Mouse (Mus musculus) hindbrain, embryonic 14.5 days (tissue): ENCODE data around the gene Elp6. TPM values are rescaled to one million over a fixed set of nuclear protein-coding genes. Genes with fewer than 3 reads are reported as not detected.
A peak's percentile ranks its signal among the peaks of the same experiment; 100 is the strongest.

ENCODE experiments used
- ATAC-seq: fragments of 200-750 bp; cut with Nextera tagmentation; 2 replicates; pipeline ENCODE4 v1.8.0; 2017; ENCODE audit warnings: moderate number of reproducible peaks, mild to moderate bottlenecking, moderate TSS enrichment, moderate library complexity; ENCODE audit not compliant: low FRiP score
- DNase-seq: peaks from one replicate; pipeline ENCODE4 v3.0.0-alpha.2; 2015; ENCODE audit warnings: low spot score
- H3K27ac ChIP-seq: fragments of 300-500 bp; sonication (generic); 2 replicates; pipeline ENCODE4 v1.5.1; 2014; ENCODE audit warnings: mild to moderate bottlenecking, moderate library complexity
- H3K27me3 ChIP-seq: fragments of 300-500 bp; sonication (generic); 2 replicates; pipeline ENCODE4 v1.6.1; 2014; ENCODE audit warnings: mild to moderate bottlenecking, low read length, mixed read lengths; ENCODE audit not compliant: control insufficient read depth, insufficient read depth
- H3K36me3 ChIP-seq: fragments of 300-500 bp; sonication (generic); replicated peaks from 2 replicates; pipeline ENCODE4 v1.6.1; 2014; ENCODE audit not compliant: control insufficient read depth, insufficient read depth
- H3K4me1 ChIP-seq: fragments of 300-500 bp; sonication (generic); replicated peaks from 2 replicates; pipeline ENCODE4 v1.6.1; 2014; ENCODE audit warnings: antibody characterized with exemption, low read length, mixed read lengths; ENCODE audit not compliant: control insufficient read depth, insufficient read depth
- H3K4me2 ChIP-seq: fragments of 300-500 bp; sonication (generic); replicated peaks from 2 replicates; pipeline ENCODE4 v1.6.1; 2014; ENCODE audit warnings: mild to moderate bottlenecking, moderate library complexity
- H3K4me3 ChIP-seq: fragments of 300-500 bp; sonication (generic); replicated peaks from 2 replicates; pipeline ENCODE4 v1.5.1; 2014; ENCODE audit warnings: mild to moderate bottlenecking, low read length
- H3K9ac ChIP-seq: fragments of 300-500 bp; sonication (generic); 2 replicates; pipeline ENCODE4 v1.6.1; 2014
- H3K9me3 ChIP-seq: fragments of 300-500 bp; sonication (generic); 2 replicates; pipeline ENCODE4 v1.6.1; 2016; ENCODE audit warnings: low read length; ENCODE audit not compliant: control insufficient read depth
- WGBS: fragments of 180-500 bp; shearing (Covaris S2); extraction: QIAGEN DNeasy Blood & Tissue Kit; methylation state at CpG from one replicate; pipeline ENCODE4 v1.1.7; 2014; 5-methylcytosine and 5-hydroxymethylcytosine counted together
- polyA plus RNA-seq: library from polyadenylated mRNA; unstranded; fragments of >200 nt; fragmentation: Nextera tagmentation; extraction: Ambion mirVana; gene quantifications from 2 replicates; pipeline ENCODE4 v1.2.1, GENCODE M21; 2014

Gene Elp6
- polyA plus RNA-seq, 1 experiment from 2014 or later: 35.9 TPM

GRCm38 (mm10) chr9:110275882-110276281 is 29.1 kb upstream of the Elp6 start:
- Histone ChIP-seq H3K4me2 (no peak overlapping the region), H3K9ac (no peak overlapping the region), H3K36me3 (no peaks in the 10 kb centered on the region), H3K4me3 (no peak overlapping the region), H3K4me1 (no peaks in the 10 kb centered on the region), H3K9me3 (no peaks in the 10 kb centered on the region), H3K27ac (no peak overlapping the region), H3K27me3 (no peaks in the 10 kb centered on the region)
- DNase-seq (no peak), ATAC-seq (no peak)
- WGBS: 76% methylated on average over 5 of the region's 5 CpGs

GRCm38 (mm10) chr9:110277431-110277881 is 27.5 kb upstream of the Elp6 start:
- Histone ChIP-seq H3K4me2 (no peak overlapping the region), H3K4me3 (no peak overlapping the region), H3K27me3 (no peaks in the 10 kb centered on the region), H3K27ac (no peak overlapping the region), H3K9ac (no peak overlapping the region), H3K36me3 (no peaks in the 10 kb centered on the region), H3K9me3 (no peaks in the 10 kb centered on the region), H3K4me1 (no peaks in the 10 kb centered on the region)
- 58% methylated on average over 8 of the region's 8 CpGs for WGBS
- ATAC-seq (no peak), DNase-seq (no peak)

GRCm38 (mm10) chr9:110284075-110284697 is 20.8 kb upstream of the Elp6 start:
- no peak for DNase-seq
- Histone ChIP-seq H3K4me3 (no peak overlapping the region), H3K27ac (no peak overlapping the region), H3K27me3 (no peaks in the 10 kb centered on the region), H3K4me1 (no peaks in the 10 kb centered on the region), H3K4me2 (no peak overlapping the region), H3K9ac (no peak overlapping the region), H3K36me3 (no peaks in the 10 kb centered on the region), H3K9me3 (no peaks in the 10 kb centered on the region)
- 94% methylated on average over 8 of the region's 10 CpGs for WGBS
- no peak for ATAC-seq

- H3K27ac ChIP-seq: peak overlapping the region; percentile 44; the same call in 1 of the 2 replicates
- H3K9ac ChIP-seq: no peak overlapping the region
- 46% methylated on average over 7 of the region's 7 CpGs for WGBS
- H3K4me2 ChIP-seq: no peak overlapping the region
- DNase-seq (peak; percentile 68), ATAC-seq (peak; percentile 57; the same call in 1 of the 2 replicates)
- H3K27me3 ChIP-seq: no peaks in the 10 kb centered on the region
- no peaks in the 10 kb centered on the region for H3K9me3 ChIP-seq
- no peak overlapping the region for H3K4me3 ChIP-seq
- H3K4me1 ChIP-seq: no peaks in the 10 kb centered on the region
- no peaks in the 10 kb centered on the region for H3K36me3 ChIP-seq
These were observed 17.6 kb upstream of the Elp6 start for GRCm38 (mm10) chr9:110287321-110287924.

- H3K9me3 ChIP-seq: no peaks in the 10 kb centered on the region
- H3K4me2 ChIP-seq: no peak overlapping the region
- peak overlapping the region; percentile 43; the same call in 1 of the 2 replicates for H3K27ac ChIP-seq
- no peaks in the 10 kb centered on the region for H3K4me1 ChIP-seq
- no peaks in the 10 kb centered on the region for H3K36me3 ChIP-seq
- H3K27me3 ChIP-seq: no peaks in the 10 kb centered on the region
- DNase-seq: no peak
- H3K9ac ChIP-seq: no peak overlapping the region
- no peak overlapping the region for H3K4me3 ChIP-seq
- 54% methylated on average over 12 of the region's 12 CpGs for WGBS
- no peak for ATAC-seq
These were observed 11.7 kb upstream of the Elp6 start for GRCm38 (mm10) chr9:110293254-110293718.

- Histone ChIP-seq H3K4me1 (no peaks in the 10 kb centered on the region), H3K36me3 (no peaks in the 10 kb centered on the region), H3K4me3 (no peak overlapping the region), H3K9me3 (no peaks in the 10 kb centered on the region), H3K27me3 (no peaks in the 10 kb centered on the region), H3K4me2 (no peak overlapping the region), H3K9ac (no peak overlapping the region; the same call in 1 of the 2 replicates), H3K27ac (peak overlapping the region; percentile 43; the same call in 1 of the 2 replicates)
- ATAC-seq (no peak), DNase-seq (no peak)
- WGBS: 85% methylated on average over 13 of the region's 13 CpGs
These were observed 11.0 kb upstream of the Elp6 start for GRCm38 (mm10) chr9:110293873-110294415.

- no peak for ATAC-seq
- H3K27ac ChIP-seq: no peak overlapping the region
- no peaks in the 10 kb centered on the region for H3K9me3 ChIP-seq
- H3K4me1 ChIP-seq: no peaks in the 10 kb centered on the region
- H3K27me3 ChIP-seq: no peaks in the 10 kb centered on the region
- WGBS: 62% methylated on average over 3 of the region's 3 CpGs
- no peaks in the 10 kb centered on the region for H3K36me3 ChIP-seq
- no peak overlapping the region for H3K4me2 ChIP-seq
- no peak overlapping the region for H3K9ac ChIP-seq
- DNase-seq: no peak
- H3K4me3 ChIP-seq: no peak overlapping the region
These were observed 10.2 kb upstream of the Elp6 start for GRCm38 (mm10) chr9:110294786-110295185.

- H3K27ac ChIP-seq: no peak overlapping the region
- H3K4me1 ChIP-seq: no peaks in the 10 kb centered on the region
- 3% methylated on average over 5 of the region's 5 CpGs for WGBS
- no peak overlapping the region for H3K9ac ChIP-seq
- H3K9me3 ChIP-seq: no peaks in the 10 kb centered on the region
- no peak overlapping the region for H3K4me2 ChIP-seq
- ATAC-seq (peak; percentile 76; the same call in 1 of the 2 replicates), DNase-seq (peak; percentile 94)
- H3K4me3 ChIP-seq: no peak overlapping the region
- no peaks in the 10 kb centered on the region for H3K27me3 ChIP-seq
- no peaks in the 10 kb centered on the region for H3K36me3 ChIP-seq
These were observed 7.9 kb upstream of the Elp6 start for GRCm38 (mm10) chr9:110296867-110297627.

GRCm38 (mm10) chr9:110304516-110304915 is 457 bp upstream of the Elp6 start:
- 2% methylated on average over 4 of the region's 4 CpGs for WGBS
- H3K27ac ChIP-seq: peak overlapping the region; percentile 95
- H3K27me3 ChIP-seq: no peaks in the 10 kb centered on the region
- ATAC-seq (no peak), DNase-seq (peak; percentile 54)
- no peaks in the 10 kb centered on the region for H3K9me3 ChIP-seq
- peak overlapping the region; percentile 69 for H3K9ac ChIP-seq
- H3K4me3 ChIP-seq: peak overlapping the region; percentile 53
- H3K4me1 ChIP-seq: peaks cover 16% of the 10 kb centered on the region
- peak overlapping the region; percentile 66 for H3K4me2 ChIP-seq
- H3K36me3 ChIP-seq: no peaks in the 10 kb centered on the region; the same call in 1 of the 2 replicates
